Mouse (Mus musculus): Measurements from ENCODE around the gene Glb1. TPM values are rescaled to one million over a fixed set of nuclear protein-coding genes. Genes with fewer than 3 reads are reported as not detected.

Glb1 gene
- polyA plus RNA-seq, 2 experiments = 36.6 to 40.7 TPM

GRCm38 (mm10) chr9:114416646-114417517, 16.0 kb downstream of the Glb1 start:
- no peaks in the 10 kb centered on the region for H3K4me1 ChIP-seq (ENCODE audit: control insufficient read depth, insufficient read depth, low read length)
- WGBS = 89% methylated on average over 21 of the region's 21 CpGs
- DNase-seq (ENCODE audit: low spot score) (no peak), ATAC-seq (ENCODE audit: low FRiP score, low read depth) (no peak)
- H3K27me3 ChIP-seq (ENCODE audit: control insufficient read depth, insufficient read depth, low read length) = no peaks in the 10 kb centered on the region
- TF ChIP-seq POLR2A (IDR thresholded peaks at IDR 0.05; ENCODE audit: borderline replicate concordance, extremely low read depth, insufficient read depth, insufficient read length) = no peak
- H3K36me3 ChIP-seq (ENCODE audit: control insufficient read depth, insufficient read depth, low read length) = 0 out of 2 replicates have a peak, but pooled peaks cover 2% of the 10 kb centered on the region
- no peaks in the 10 kb centered on the region for H3K9me3 ChIP-seq (ENCODE audit: control insufficient read depth, low read length)
- H3K27ac ChIP-seq (replicated peaks; ENCODE audit: low read depth, low read length) = no peak overlapping the region
- H3K4me3 ChIP-seq (replicated peaks; ENCODE audit: low read length) = no peak overlapping the region
- H3K9ac ChIP-seq (ENCODE audit: low read depth, low read length, severe bottlenecking) = no peak overlapping the region
- H3K4me2 ChIP-seq (replicated peaks; ENCODE audit: low read depth, low read length, severe bottlenecking) = no peak overlapping the region

GRCm38 (mm10) chr9:114418187-114418586, 17.3 kb downstream of the Glb1 start:
- Histone ChIP-seq H3K27ac (replicated peaks; ENCODE audit: low read depth, low read length) (no peak overlapping the region), H3K9ac (ENCODE audit: low read depth, low read length, severe bottlenecking) (no peak overlapping the region), H3K4me3 (replicated peaks; ENCODE audit: low read length) (no peak overlapping the region), H3K9me3 (ENCODE audit: control insufficient read depth, low read length) (no peaks in the 10 kb centered on the region), H3K36me3 (ENCODE audit: control insufficient read depth, insufficient read depth, low read length) (no peaks in the 10 kb centered on the region), H3K4me1 (ENCODE audit: control insufficient read depth, insufficient read depth, low read length) (no peaks in the 10 kb centered on the region), H3K4me2 (replicated peaks; ENCODE audit: low read depth, low read length, severe bottlenecking) (no peak overlapping the region), H3K27me3 (ENCODE audit: control insufficient read depth, insufficient read depth, low read length) (no peaks in the 10 kb centered on the region)
- peak; percentile 45 for DNase-seq (ENCODE audit: low spot score)
- no peak for TF ChIP-seq POLR2A (IDR thresholded peaks at IDR 0.05; ENCODE audit: borderline replicate concordance, extremely low read depth, insufficient read depth, insufficient read length)
- ATAC-seq (ENCODE audit: low FRiP score, low read depth) = no peak
- 90% methylated on average over 7 of the region's 7 CpGs for WGBS

- ATAC-seq (ENCODE audit: low FRiP score, low read depth) = no peak
- TF ChIP-seq POLR2A (IDR thresholded peaks at IDR 0.05; ENCODE audit: borderline replicate concordance, extremely low read depth, insufficient read depth, insufficient read length) = no peak
- WGBS = 83% methylated on average over 8 of the region's 8 CpGs
Observed at GRCm38 (mm10) chr9:114420443-114420842, 19.6 kb downstream of the Glb1 start.

GRCm38 (mm10) chr9:114421045-114421444, 20.2 kb downstream of the Glb1 start:
- Histone ChIP-seq H3K4me3 (replicated peaks; ENCODE audit: low read length) (no peak overlapping the region), H3K9ac (ENCODE audit: low read depth, low read length, severe bottlenecking) (no peak overlapping the region), H3K4me2 (replicated peaks; ENCODE audit: low read depth, low read length, severe bottlenecking) (no peak overlapping the region), H3K9me3 (ENCODE audit: control insufficient read depth, low read length) (no peaks in the 10 kb centered on the region), H3K27ac (replicated peaks; ENCODE audit: low read depth, low read length) (no peak overlapping the region), H3K4me1 (ENCODE audit: control insufficient read depth, insufficient read depth, low read length) (no peaks in the 10 kb centered on the region), H3K36me3 (ENCODE audit: control insufficient read depth, insufficient read depth, low read length) (peaks cover 12% of the 10 kb centered on the region), H3K27me3 (ENCODE audit: control insufficient read depth, insufficient read depth, low read length) (no peaks in the 10 kb centered on the region)
- ATAC-seq (ENCODE audit: low FRiP score, low read depth) (no peak), DNase-seq (ENCODE audit: low spot score) (no peak)
- no peak for TF ChIP-seq POLR2A (IDR thresholded peaks at IDR 0.05; ENCODE audit: borderline replicate concordance, extremely low read depth, insufficient read depth, insufficient read length)
- WGBS = 58% methylated on average over 3 of the region's 3 CpGs

More at GRCm38 (mm10) chr9:114420443-114420842, 19.6 kb downstream of the Glb1 start:
- Histone ChIP-seq H3K9me3 (ENCODE audit: control insufficient read depth, low read length) (no peaks in the 10 kb centered on the region), H3K27me3 (ENCODE audit: control insufficient read depth, insufficient read depth, low read length) (no peaks in the 10 kb centered on the region), H3K4me2 (replicated peaks; ENCODE audit: low read depth, low read length, severe bottlenecking) (no peak overlapping the region), H3K9ac (ENCODE audit: low read depth, low read length, severe bottlenecking) (no peak overlapping the region), H3K4me1 (ENCODE audit: control insufficient read depth, insufficient read depth, low read length) (no peaks in the 10 kb centered on the region), H3K36me3 (ENCODE audit: control insufficient read depth, insufficient read depth, low read length) (peaks cover 6% of the 10 kb centered on the region; the same call in 1 of the 2 replicates), H3K4me3 (replicated peaks; ENCODE audit: low read length) (no peak overlapping the region), H3K27ac (replicated peaks; ENCODE audit: low read depth, low read length) (no peak overlapping the region)
- no peak for DNase-seq (ENCODE audit: low spot score)

GRCm38 (mm10) chr9:114421797-114422196, 20.9 kb downstream of the Glb1 start:
- TF ChIP-seq POLR2A (IDR thresholded peaks at IDR 0.05; ENCODE audit: borderline replicate concordance, extremely low read depth, insufficient read depth, insufficient read length) = no peak
- no peaks in the 10 kb centered on the region for H3K4me1 ChIP-seq (ENCODE audit: control insufficient read depth, insufficient read depth, low read length)
- H3K9ac ChIP-seq (ENCODE audit: low read depth, low read length, severe bottlenecking) = no peak overlapping the region
- no peaks in the 10 kb centered on the region for H3K27me3 ChIP-seq (ENCODE audit: control insufficient read depth, insufficient read depth, low read length)
- ATAC-seq (ENCODE audit: low FRiP score, low read depth) (no peak), DNase-seq (ENCODE audit: low spot score) (no peak)
- no peak overlapping the region for H3K27ac ChIP-seq (replicated peaks; ENCODE audit: low read depth, low read length)
- 93% methylated on average over 7 of the region's 7 CpGs for WGBS
- no peak overlapping the region for H3K4me2 ChIP-seq (replicated peaks; ENCODE audit: low read depth, low read length, severe bottlenecking)
- H3K4me3 ChIP-seq (replicated peaks; ENCODE audit: low read length) = no peak overlapping the region
- peaks cover 13% of the 10 kb centered on the region for H3K36me3 ChIP-seq (ENCODE audit: control insufficient read depth, insufficient read depth, low read length)
- no peaks in the 10 kb centered on the region for H3K9me3 ChIP-seq (ENCODE audit: control insufficient read depth, low read length)
